Mouse (Mus musculus) kidney, postnatal 0 days (tissue): ENCODE measurements around the gene Slc39a7. TPM values are rescaled to one million over a fixed set of nuclear protein-coding genes. Genes with fewer than 3 reads are reported as not detected.

Experiments
- ATAC-seq: fragments of 200-750 bp; cut with Nextera tagmentation; replicated peaks from 2 replicates; pipeline ENCODE4 v1.8.0; 2017; ENCODE audit warnings: low read depth, moderate number of reproducible peaks, moderate TSS enrichment, moderate library complexity; ENCODE audit not compliant: low FRiP score
- DNase-seq: peaks from one replicate; pipeline ENCODE4 v3.0.0-alpha.2; 2016; ENCODE audit warnings: low spot score
- H3K27ac ChIP-seq: fragments of 300-500 bp; sonication (generic); 2 replicates; pipeline ENCODE4 v1.5.1; 2014; ENCODE audit warnings: mild to moderate bottlenecking
- H3K27me3 ChIP-seq: fragments of 300-500 bp; sonication (generic); 2 replicates; pipeline ENCODE4 v1.6.1; 2014; ENCODE audit warnings: low read length, mixed read lengths; ENCODE audit not compliant: insufficient read depth
- H3K36me3 ChIP-seq: fragments of 300-500 bp; sonication (generic); 2 replicates; pipeline ENCODE4 v1.6.1; 2014; ENCODE audit warnings: low read length, mixed read lengths; ENCODE audit not compliant: insufficient read depth
- H3K4me1 ChIP-seq: fragments of 300-500 bp; sonication (generic); replicated peaks from 2 replicates; pipeline ENCODE4 v1.6.1; 2014; ENCODE audit warnings: antibody characterized with exemption, low read length, mixed read lengths; ENCODE audit not compliant: insufficient read depth
- H3K4me2 ChIP-seq: fragments of 300-500 bp; sonication (generic); 2 replicates; pipeline ENCODE4 v1.6.1; 2014; ENCODE audit warnings: mild to moderate bottlenecking, low read length, moderate library complexity, mixed read lengths
- H3K4me3 ChIP-seq: fragments of 300-500 bp; sonication (generic); replicated peaks from 2 replicates; pipeline ENCODE4 v1.5.1; 2014; ENCODE audit warnings: low read depth, low read length
- H3K9ac ChIP-seq: fragments of 300-500 bp; sonication (generic); 2 replicates; pipeline ENCODE4 v1.6.1; 2014; ENCODE audit warnings: low read depth, low read length
- H3K9me3 ChIP-seq: fragments of 300-500 bp; sonication (generic); replicated peaks from 2 replicates; pipeline ENCODE4 v1.6.1; 2016; ENCODE audit warnings: low read length, inconsistent platforms, mixed read lengths
- CTCF ChIP-seq: IDR thresholded peaks from 2 replicates; pipeline ENCODE4 v1.5.1; 2016; ENCODE audit warnings: antibody characterized with exemption, low read depth, mild to moderate bottlenecking, moderate library complexity
- WGBS: fragments of 180-500 bp; shearing (Covaris S2); extraction: QIAGEN DNeasy Blood & Tissue Kit; methylation state at CpG from one replicate; pipeline ENCODE4 v1.1.7; 2014; 5-methylcytosine and 5-hydroxymethylcytosine counted together
- polyA plus RNA-seq: library from polyadenylated mRNA; unstranded; fragments of >200 nt; fragmentation: Nextera tagmentation; extraction: Ambion mirVana; gene quantifications from 2 replicates; pipeline ENCODE4 v1.2.1, GENCODE M21; 2015

The Slc39a7 gene
- polyA plus RNA-seq, 1 experiment from 2014 or later = 149 TPM

GRCm38 (mm10) chr17:34024861-34025755, 6.4 kb downstream of the Slc39a7 start:
- peak overlapping the region; percentile 89 for H3K9ac ChIP-seq
- ATAC-seq = peak; percentile 3
- H3K27me3 ChIP-seq = no peaks in the 10 kb centered on the region
- H3K4me1 ChIP-seq = peaks cover 28% of the 10 kb centered on the region
- peaks cover 33% of the 10 kb centered on the region for H3K36me3 ChIP-seq
- H3K4me2 ChIP-seq = peak overlapping the region; percentile 98
- peak overlapping the region; percentile 83 for H3K4me3 ChIP-seq
- peak; percentile 52 for DNase-seq
- no peak for TF ChIP-seq CTCF
- WGBS = 0% methylated on average over 53 of the region's 57 CpGs
- H3K9me3 ChIP-seq = no peaks in the 10 kb centered on the region
- H3K27ac ChIP-seq = peak overlapping the region; percentile 81

- Histone ChIP-seq H3K36me3 (peaks cover 27% of the 10 kb centered on the region), H3K4me2 (peak within 1 kb of the TSS; percentile 98), H3K4me1 (peaks cover 23% of the 10 kb centered on the region), H3K9me3 (no peaks in the 10 kb centered on the region), H3K9ac (peak within 1 kb of the TSS; percentile 89), H3K4me3 (peak within 1 kb of the TSS; percentile 83), H3K27me3 (no peaks in the 10 kb centered on the region), H3K27ac (peak within 1 kb of the TSS; percentile 81)
- WGBS = under 1% methylated on average over 54 of the region's 58 CpGs
- no peak for TF ChIP-seq CTCF
- peak; percentile 57 for ATAC-seq
- DNase-seq = peak; percentile 81
These were observed 7.1 kb downstream of the Slc39a7 start, which contains the start of gene Ring1 for GRCm38 (mm10) chr17:34024317-34024821. Ring1 (minus strand) TSS chr17:34024680.

- WGBS = 65% methylated on average over 9 of the region's 9 CpGs
- Histone ChIP-seq H3K4me3 (peak overlapping the region; percentile 83; the same call in 1 of the 2 replicates), H3K4me1 (peaks cover 23% of the 10 kb centered on the region), H3K27me3 (no peaks in the 10 kb centered on the region), H3K4me2 (peak overlapping the region; percentile 98), H3K9me3 (no peaks in the 10 kb centered on the region), H3K36me3 (peaks cover 20% of the 10 kb centered on the region), H3K9ac (0 out of 2 replicates have a peak overlapping the region, but pooled peaks have one; percentile 89), H3K27ac (no peak overlapping the region)
- ATAC-seq = no peak
- DNase-seq = no peak
- TF ChIP-seq CTCF = no peak
These were observed 7.8 kb downstream of the Slc39a7 start for GRCm38 (mm10) chr17:34023678-34024077.

- Histone ChIP-seq H3K27me3 (no peaks in the 10 kb centered on the region), H3K9me3 (no peaks in the 10 kb centered on the region), H3K27ac (no peak overlapping the region), H3K4me1 (peaks cover 23% of the 10 kb centered on the region), H3K4me2 (no peak overlapping the region), H3K4me3 (no peak overlapping the region), H3K9ac (no peak overlapping the region), H3K36me3 (peaks cover 16% of the 10 kb centered on the region; the same call in 1 of the 2 replicates)
- no peak for TF ChIP-seq CTCF
- WGBS = 99% methylated on average over 20 of the region's 20 CpGs
- DNase-seq = no peak
- no peak for ATAC-seq
These were observed 8.5 kb downstream of the Slc39a7 start for GRCm38 (mm10) chr17:34022987-34023386.

- no peak for TF ChIP-seq CTCF
These were observed 9.1 kb downstream of the Slc39a7 start for GRCm38 (mm10) chr17:34022414-34022783.

GRCm38 (mm10) chr17:34021539-34022413, 9.7 kb downstream of the Slc39a7 start:
- H3K4me1 ChIP-seq = peaks cover 20% of the 10 kb centered on the region
- ATAC-seq (no peak), DNase-seq (no peak)
- 94% methylated on average over 23 of the region's 23 CpGs for WGBS
- H3K27me3 ChIP-seq = no peaks in the 10 kb centered on the region
- no peak overlapping the region for H3K9ac ChIP-seq
- H3K9me3 ChIP-seq = no peaks in the 10 kb centered on the region
- no peak overlapping the region for H3K4me2 ChIP-seq
- no peak overlapping the region for H3K27ac ChIP-seq
- peaks cover 16% of the 10 kb centered on the region; the same call in 1 of the 2 replicates for H3K36me3 ChIP-seq
- H3K4me3 ChIP-seq = no peak overlapping the region
- TF ChIP-seq CTCF = no peak

More at GRCm38 (mm10) chr17:34022414-34022783, 9.1 kb downstream of the Slc39a7 start:
- Histone ChIP-seq H3K27ac (no peak overlapping the region), H3K9me3 (no peaks in the 10 kb centered on the region), H3K27me3 (no peaks in the 10 kb centered on the region), H3K9ac (no peak overlapping the region), H3K4me2 (no peak overlapping the region), H3K36me3 (peaks cover 16% of the 10 kb centered on the region; the same call in 1 of the 2 replicates), H3K4me3 (no peak overlapping the region), H3K4me1 (peaks cover 23% of the 10 kb centered on the region)
- WGBS = 92% methylated on average over 14 of the region's 14 CpGs
- DNase-seq (no peak), ATAC-seq (no peak)
